Mouse (Mus musculus): ENCODE results near the gene Mknk2. TPM values are rescaled to one million over a fixed set of nuclear protein-coding genes. Genes with fewer than 3 reads are reported as not detected.

Mknk2 gene
- polyA plus RNA-seq, 1 experiment, result 146 TPM

GRCm38 (mm10) chr10:80697393-80697787 is 19.5 kb upstream of the Mknk2 start:
- peaks cover 27% of the 10 kb centered on the region for H3K4me1 ChIP-seq (ENCODE audit: control insufficient read depth, insufficient read depth, insufficient read length, low read length)
- 87% methylated on average over 8 of the region's 8 CpGs for WGBS

DNA sequence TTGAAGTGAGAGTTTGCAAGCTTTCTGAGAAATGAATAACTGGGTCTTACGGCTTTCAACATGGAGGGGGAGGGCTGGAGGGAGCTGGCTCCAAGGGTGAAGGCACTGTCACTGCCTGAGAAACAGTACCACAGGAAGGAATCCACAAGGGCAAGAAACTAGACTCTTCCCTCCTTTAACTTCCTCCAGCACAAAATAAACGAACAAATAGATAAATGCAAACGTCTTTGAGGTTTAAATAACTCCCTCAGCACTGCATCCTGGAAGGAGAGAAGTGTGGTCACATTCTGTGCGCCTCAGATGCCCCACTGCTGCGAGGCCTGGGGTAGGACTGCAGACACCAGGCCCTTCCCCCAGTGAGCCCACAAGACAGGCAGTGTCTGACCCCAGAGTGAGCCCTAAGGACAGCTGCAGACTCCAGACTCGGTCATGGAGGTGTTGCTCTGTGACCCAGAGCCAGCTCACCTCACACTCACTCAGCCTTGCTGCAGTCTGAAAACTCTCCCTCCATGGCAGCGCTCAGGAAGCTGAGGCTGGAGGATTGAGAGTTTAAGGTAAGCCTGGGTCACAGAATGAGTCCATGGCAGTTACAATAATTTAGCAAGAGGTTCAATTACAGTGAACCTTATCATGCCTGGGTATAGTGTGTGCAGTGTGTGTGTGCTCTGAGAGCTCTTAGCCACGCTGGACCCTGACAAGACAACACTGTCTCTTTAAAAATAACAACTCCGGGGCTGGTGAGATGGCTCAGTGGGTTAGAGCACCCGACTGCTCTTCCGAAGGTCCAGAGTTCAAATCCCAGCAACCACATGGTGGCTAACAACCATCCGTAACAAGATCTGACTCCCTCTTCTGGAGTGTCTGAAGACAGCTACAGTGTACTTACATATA is 18.8 kb upstream of the Mknk2 start:
- WGBS, result 60% methylated on average over 12 of the region's 12 CpGs
- Histone ChIP-seq H3K36me3 (ENCODE audit: control insufficient read depth, insufficient read depth, low read length) (peaks cover 3% of the 10 kb centered on the region; the same call in 1 of the 2 replicates), H3K27ac (ENCODE audit: insufficient read depth, low read depth, low read length) (peak overlapping the region; percentile 88), H3K27me3 (ENCODE audit: control insufficient read depth, insufficient read depth, low read length) (no peaks in the 10 kb centered on the region), H3K4me1 (ENCODE audit: control insufficient read depth, insufficient read depth, insufficient read length, low read length) (peaks cover 28% of the 10 kb centered on the region), H3K4me3 (ENCODE audit: low read depth, low read length) (0 out of 2 replicates have a peak overlapping the region, but pooled peaks have one; percentile 12)
- TF ChIP-seq POLR2A (IDR thresholded peaks at IDR 0.05; ENCODE audit: low read depth, low read length), result no peak
- TF ChIP-seq CTCF (IDR thresholded peaks at IDR 0.05; ENCODE audit: extremely low read depth, insufficient read length, insufficient replicate concordance, low read depth, low read length), result no peak

More at GRCm38 (mm10) chr10:80697393-80697787, 19.5 kb upstream of the Mknk2 start:
- Histone ChIP-seq H3K4me3 (ENCODE audit: low read depth, low read length) (no peak overlapping the region), H3K36me3 (ENCODE audit: control insufficient read depth, insufficient read depth, low read length) (peaks cover 3% of the 10 kb centered on the region; the same call in 1 of the 2 replicates), H3K27ac (ENCODE audit: insufficient read depth, low read depth, low read length) (no peak overlapping the region), H3K27me3 (ENCODE audit: control insufficient read depth, insufficient read depth, low read length) (no peaks in the 10 kb centered on the region)
- no peak for TF ChIP-seq POLR2A (IDR thresholded peaks at IDR 0.05; ENCODE audit: low read depth, low read length)

DNA sequence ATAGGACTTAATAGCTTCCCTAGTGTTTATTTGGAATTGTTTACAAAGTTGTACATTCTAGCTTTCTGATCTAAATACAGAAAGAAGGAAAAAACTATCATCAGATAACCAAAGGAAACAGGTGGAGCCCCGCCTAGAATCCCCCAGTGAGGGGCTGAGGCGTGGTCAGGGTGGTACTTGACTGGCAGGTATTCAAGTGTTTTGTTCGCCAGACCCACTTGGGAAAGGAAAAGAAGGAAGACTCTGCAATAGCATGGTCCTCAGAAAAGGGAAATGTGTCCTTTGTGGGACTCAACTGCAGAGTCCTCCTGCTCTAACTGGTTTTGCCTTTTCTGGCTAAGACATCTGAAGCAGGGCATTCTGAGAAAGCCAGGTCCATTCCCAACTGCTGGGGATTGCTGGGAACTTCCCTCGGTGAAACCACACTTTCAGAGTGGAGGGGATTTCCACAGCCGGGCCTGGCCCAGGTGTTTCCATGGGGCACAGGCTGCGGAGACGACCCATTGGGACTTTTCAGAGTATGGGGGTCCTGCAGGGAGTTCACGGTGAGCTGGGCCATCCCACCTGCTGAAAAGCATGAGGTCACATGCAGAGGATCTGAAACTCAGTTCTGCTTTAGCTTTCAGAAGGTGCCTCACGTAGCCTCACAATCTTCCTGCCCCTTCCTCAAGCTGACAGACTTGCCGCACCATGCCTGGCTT is 18.0 kb upstream of the Mknk2 start:
- peaks cover 26% of the 10 kb centered on the region for H3K4me1 ChIP-seq (ENCODE audit: control insufficient read depth, insufficient read depth, insufficient read length, low read length)
- 69% methylated on average over 10 of the region's 10 CpGs for WGBS
- peaks cover 4% of the 10 kb centered on the region; the same call in 1 of the 2 replicates for H3K36me3 ChIP-seq (ENCODE audit: control insufficient read depth, insufficient read depth, low read length)
- no peaks in the 10 kb centered on the region for H3K27me3 ChIP-seq (ENCODE audit: control insufficient read depth, insufficient read depth, low read length)
- TF ChIP-seq POLR2A (IDR thresholded peaks at IDR 0.05; ENCODE audit: low read depth, low read length) (no peak), CTCF (IDR thresholded peaks at IDR 0.05; ENCODE audit: extremely low read depth, insufficient read length, insufficient replicate concordance, low read depth, low read length) (no peak)
- H3K27ac ChIP-seq (ENCODE audit: insufficient read depth, low read depth, low read length), result peak overlapping the region; percentile 88
- no peak overlapping the region for H3K4me3 ChIP-seq (ENCODE audit: low read depth, low read length)

DNA sequence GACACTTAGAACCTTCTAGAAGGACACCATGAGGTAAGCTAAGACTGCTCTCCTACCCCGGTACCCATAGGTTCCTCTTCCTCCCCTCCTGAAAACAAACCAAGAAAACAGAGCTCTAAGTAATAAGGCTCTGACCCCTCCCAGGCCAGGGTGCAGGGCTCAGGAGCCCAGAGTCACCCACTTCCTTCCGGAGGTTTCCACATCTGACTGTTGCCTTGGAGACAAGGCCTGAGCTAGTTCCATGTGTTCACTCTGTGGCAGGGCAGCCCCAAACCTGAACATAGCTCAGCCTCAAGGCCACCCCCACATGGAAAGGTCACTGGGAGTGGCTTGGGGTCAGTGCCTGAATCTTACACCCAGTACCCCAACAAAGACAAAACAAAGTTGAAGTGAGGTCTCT is 17.3 kb upstream of the Mknk2 start:
- Histone ChIP-seq H3K4me3 (ENCODE audit: low read depth, low read length) (no peak overlapping the region), H3K27ac (ENCODE audit: insufficient read depth, low read depth, low read length) (peak overlapping the region; percentile 93), H3K4me1 (ENCODE audit: control insufficient read depth, insufficient read depth, insufficient read length, low read length) (peaks cover 23% of the 10 kb centered on the region), H3K27me3 (ENCODE audit: control insufficient read depth, insufficient read depth, low read length) (no peaks in the 10 kb centered on the region), H3K36me3 (ENCODE audit: control insufficient read depth, insufficient read depth, low read length) (peaks cover 11% of the 10 kb centered on the region; the same call in 1 of the 2 replicates)
- no peak for TF ChIP-seq POLR2A (IDR thresholded peaks at IDR 0.05; ENCODE audit: low read depth, low read length)
- TF ChIP-seq CTCF (IDR thresholded peaks at IDR 0.05; ENCODE audit: extremely low read depth, insufficient read length, insufficient replicate concordance, low read depth, low read length), result no peak
- WGBS, result 43% methylated on average over 2 of the region's 2 CpGs

GRCm38 (mm10) chr10:80694159-80694938 is 16.4 kb upstream of the Mknk2 start:
- 88% methylated on average over 13 of the region's 13 CpGs for WGBS
- TF ChIP-seq CTCF (IDR thresholded peaks at IDR 0.05; ENCODE audit: extremely low read depth, insufficient read length, insufficient replicate concordance, low read depth, low read length), result no peak
- H3K4me1 ChIP-seq (ENCODE audit: control insufficient read depth, insufficient read depth, insufficient read length, low read length), result peaks cover 21% of the 10 kb centered on the region
- H3K4me3 ChIP-seq (ENCODE audit: low read depth, low read length), result no peak overlapping the region
- peaks cover 19% of the 10 kb centered on the region for H3K36me3 ChIP-seq (ENCODE audit: control insufficient read depth, insufficient read depth, low read length)
- peak overlapping the region; percentile 93 for H3K27ac ChIP-seq (ENCODE audit: insufficient read depth, low read depth, low read length)
- H3K27me3 ChIP-seq (ENCODE audit: control insufficient read depth, insufficient read depth, low read length), result no peaks in the 10 kb centered on the region

DNA sequence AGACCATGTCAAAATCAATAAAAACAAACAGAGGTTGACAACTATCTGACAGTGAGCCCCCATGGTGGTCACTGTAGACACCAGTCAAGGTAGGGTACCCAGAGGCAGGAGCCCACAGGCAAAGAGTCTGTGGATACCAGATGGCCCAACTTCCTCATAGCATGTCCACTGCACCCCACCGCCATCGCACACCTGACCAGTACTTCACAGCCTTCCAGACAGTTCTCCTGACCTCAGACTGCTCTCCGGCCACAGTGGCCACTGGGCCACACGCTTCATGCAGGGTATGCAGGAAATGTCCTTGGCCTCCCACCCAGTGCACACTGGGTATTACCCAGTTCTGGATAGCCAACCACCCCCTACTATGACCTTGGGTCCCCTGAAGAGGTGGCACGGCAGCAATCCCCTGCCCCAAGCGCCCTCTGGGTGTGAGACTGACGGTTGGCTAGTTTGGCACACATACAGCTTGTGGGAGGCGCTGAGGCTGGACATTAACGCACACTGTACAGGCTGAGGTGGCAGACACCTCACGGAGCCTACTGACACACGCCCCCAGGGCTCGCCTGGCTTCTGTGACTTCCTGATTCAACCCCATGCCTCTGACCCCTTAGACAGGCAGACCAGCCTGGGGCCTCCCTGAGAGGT is 15.6 kb upstream of the Mknk2 start:
- H3K27ac ChIP-seq (ENCODE audit: insufficient read depth, low read depth, low read length), result peak overlapping the region; percentile 93
- peaks cover 22% of the 10 kb centered on the region for H3K36me3 ChIP-seq (ENCODE audit: control insufficient read depth, insufficient read depth, low read length)
- WGBS, result 83% methylated on average over 12 of the region's 12 CpGs
- H3K27me3 ChIP-seq (ENCODE audit: control insufficient read depth, insufficient read depth, low read length), result no peaks in the 10 kb centered on the region
- TF ChIP-seq POLR2A (IDR thresholded peaks at IDR 0.05; ENCODE audit: low read depth, low read length) (no peak), CTCF (IDR thresholded peaks at IDR 0.05; ENCODE audit: extremely low read depth, insufficient read length, insufficient replicate concordance, low read depth, low read length) (no peak)
- H3K4me3 ChIP-seq (ENCODE audit: low read depth, low read length), result no peak overlapping the region
- peaks cover 21% of the 10 kb centered on the region for H3K4me1 ChIP-seq (ENCODE audit: control insufficient read depth, insufficient read depth, insufficient read length, low read length)

Data from small intestine, adult 2 months (tissue).